Mouse (Mus musculus): ENCODE measurements around the gene Gm20696. TPM values are rescaled to one million over a fixed set of nuclear protein-coding genes. Genes with fewer than 3 reads are reported as not detected.

The Gm20696 gene
- polyA plus RNA-seq, 1 experiment from 2014 or later, result 2.3 TPM

DNA sequence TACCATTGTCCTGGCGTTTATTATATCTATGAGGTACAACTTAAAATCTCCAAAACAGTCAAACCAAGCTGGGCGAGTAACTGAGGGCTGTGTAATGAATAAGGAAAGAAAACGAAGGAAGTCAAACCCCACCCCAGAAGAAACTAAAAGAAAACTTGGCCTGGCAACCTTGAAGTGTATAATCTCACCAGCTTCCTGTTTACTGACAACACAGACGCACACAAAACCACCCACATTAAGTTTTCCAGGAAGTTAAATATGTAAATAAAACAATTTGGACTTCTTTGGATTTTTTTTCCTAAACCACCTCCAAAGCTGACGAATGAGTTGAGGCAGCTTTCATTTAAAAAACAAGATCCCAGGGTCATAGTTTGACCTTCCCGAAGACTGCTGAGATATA lies 125.9 kb downstream of the Gm20696 start:
- no peak for ATAC-seq (replicated peaks; ENCODE audit: extremely low read depth, insufficient read depth, low FRiP score)
- no peak overlapping the region for H3K4me3 ChIP-seq (ENCODE audit: low read length)
- no peak overlapping the region for H3K4me2 ChIP-seq (ENCODE audit: low read depth, low read length)
- WGBS, result 66% methylated on average over 6 of the region's 6 CpGs
- H3K27ac ChIP-seq (ENCODE audit: low read length), result no peak overlapping the region
- H3K27me3 ChIP-seq (ENCODE audit: control insufficient read depth, insufficient read depth, low read length), result no peaks in the 10 kb centered on the region
- no peaks in the 10 kb centered on the region for H3K4me1 ChIP-seq (ENCODE audit: control insufficient read depth, insufficient read depth, low read length)
- H3K9ac ChIP-seq (ENCODE audit: low read length), result no peak overlapping the region
- no peaks in the 10 kb centered on the region for H3K36me3 ChIP-seq (ENCODE audit: control insufficient read depth, insufficient read depth)
- H3K9me3 ChIP-seq (replicated peaks; ENCODE audit: control insufficient read depth, low read length), result no peaks in the 10 kb centered on the region

DNA sequence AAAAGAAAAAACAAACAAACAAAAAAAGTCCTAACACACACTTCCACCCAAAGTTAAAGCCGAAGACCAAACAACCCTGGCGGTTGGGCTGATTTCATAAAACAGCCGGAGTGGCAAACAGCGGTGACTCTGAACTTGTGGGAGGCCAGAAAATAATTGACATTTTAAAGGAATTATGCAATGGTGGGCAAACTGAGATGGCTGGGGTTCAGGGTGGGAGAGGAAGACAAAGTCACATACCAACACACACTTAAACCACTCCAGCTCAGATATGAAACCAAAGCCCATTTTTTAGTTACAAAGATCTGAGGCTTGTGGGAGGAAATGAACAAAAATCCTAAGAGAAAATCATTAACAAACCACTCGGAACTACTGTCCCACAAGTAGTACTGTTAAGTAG lies 126.5 kb downstream of the Gm20696 start:
- Histone ChIP-seq H3K9ac (ENCODE audit: low read length) (no peak overlapping the region), H3K27ac (ENCODE audit: low read length) (no peak overlapping the region), H3K36me3 (ENCODE audit: control insufficient read depth, insufficient read depth) (no peaks in the 10 kb centered on the region), H3K4me3 (ENCODE audit: low read length) (no peak overlapping the region), H3K4me1 (ENCODE audit: control insufficient read depth, insufficient read depth, low read length) (no peaks in the 10 kb centered on the region), H3K9me3 (replicated peaks; ENCODE audit: control insufficient read depth, low read length) (no peaks in the 10 kb centered on the region), H3K27me3 (ENCODE audit: control insufficient read depth, insufficient read depth, low read length) (no peaks in the 10 kb centered on the region), H3K4me2 (ENCODE audit: low read depth, low read length) (no peak overlapping the region)
- 80% methylated on average over 5 of the region's 5 CpGs for WGBS
- ATAC-seq (replicated peaks; ENCODE audit: extremely low read depth, insufficient read depth, low FRiP score), result no peak

GRCm38 (mm10) chr6:99538194-99538941 lies 128.2 kb downstream of the Gm20696 start:
- H3K9ac ChIP-seq (ENCODE audit: low read length), result no peak overlapping the region

GRCm38 (mm10) chr6:99534211-99534745 lies 132.3 kb downstream of the Gm20696 start:
- no peak for ATAC-seq (replicated peaks; ENCODE audit: extremely low read depth, insufficient read depth, low FRiP score)
- H3K9ac ChIP-seq (ENCODE audit: low read length), result no peak overlapping the region

More at GRCm38 (mm10) chr6:99538194-99538941, 128.2 kb downstream of the Gm20696 start:
- no peak for ATAC-seq (replicated peaks; ENCODE audit: extremely low read depth, insufficient read depth, low FRiP score)
- Histone ChIP-seq H3K27me3 (ENCODE audit: control insufficient read depth, insufficient read depth, low read length) (no peaks in the 10 kb centered on the region), H3K4me2 (ENCODE audit: low read depth, low read length) (no peak overlapping the region), H3K36me3 (ENCODE audit: control insufficient read depth, insufficient read depth) (no peaks in the 10 kb centered on the region), H3K4me1 (ENCODE audit: control insufficient read depth, insufficient read depth, low read length) (no peaks in the 10 kb centered on the region), H3K4me3 (ENCODE audit: low read length) (no peak overlapping the region), H3K9me3 (replicated peaks; ENCODE audit: control insufficient read depth, low read length) (no peaks in the 10 kb centered on the region), H3K27ac (ENCODE audit: low read length) (no peak overlapping the region)
- 75% methylated on average over 17 of the region's 17 CpGs for WGBS

DNA sequence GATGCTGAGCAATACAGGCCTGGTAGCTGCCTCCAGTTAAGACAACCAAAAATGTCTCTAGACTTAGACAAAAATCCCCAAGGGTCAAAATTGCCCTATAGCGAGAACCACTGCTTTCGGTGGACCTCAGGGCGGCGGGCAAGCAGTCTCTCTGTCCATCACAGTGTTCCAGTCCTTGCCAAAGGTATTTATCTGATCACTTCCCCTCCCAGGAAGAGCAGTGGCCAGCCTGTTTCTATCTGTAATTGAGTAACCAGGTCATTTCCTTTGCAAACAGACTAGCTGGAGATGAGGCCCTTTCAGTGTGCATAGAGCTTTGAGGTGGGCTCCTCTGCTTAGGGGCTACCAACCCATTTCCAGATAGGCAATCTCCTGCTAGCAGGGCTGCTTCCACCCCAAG lies 134.1 kb downstream of the Gm20696 start:
- WGBS, result 79% methylated on average over 4 of the region's 4 CpGs
- no peaks in the 10 kb centered on the region for H3K27me3 ChIP-seq (ENCODE audit: control insufficient read depth, insufficient read depth, low read length)
- ATAC-seq (replicated peaks; ENCODE audit: extremely low read depth, insufficient read depth, low FRiP score), result no peak
- H3K9me3 ChIP-seq (replicated peaks; ENCODE audit: control insufficient read depth, low read length), result peaks cover under 1% of the 10 kb centered on the region; the same call in 1 of the 2 replicates
- no peak overlapping the region for H3K4me2 ChIP-seq (ENCODE audit: low read depth, low read length)
- no peaks in the 10 kb centered on the region for H3K4me1 ChIP-seq (ENCODE audit: control insufficient read depth, insufficient read depth, low read length)
- no peak overlapping the region for H3K9ac ChIP-seq (ENCODE audit: low read length)
- H3K36me3 ChIP-seq (ENCODE audit: control insufficient read depth, insufficient read depth), result no peaks in the 10 kb centered on the region
- no peak overlapping the region for H3K4me3 ChIP-seq (ENCODE audit: low read length)
- H3K27ac ChIP-seq (ENCODE audit: low read length), result no peak overlapping the region

More at GRCm38 (mm10) chr6:99534211-99534745, 132.3 kb downstream of the Gm20696 start:
- Histone ChIP-seq H3K4me3 (ENCODE audit: low read length) (no peak overlapping the region), H3K36me3 (ENCODE audit: control insufficient read depth, insufficient read depth) (no peaks in the 10 kb centered on the region), H3K9me3 (replicated peaks; ENCODE audit: control insufficient read depth, low read length) (no peaks in the 10 kb centered on the region), H3K27me3 (ENCODE audit: control insufficient read depth, insufficient read depth, low read length) (no peaks in the 10 kb centered on the region), H3K27ac (ENCODE audit: low read length) (no peak overlapping the region), H3K4me2 (ENCODE audit: low read depth, low read length) (no peak overlapping the region), H3K4me1 (ENCODE audit: control insufficient read depth, insufficient read depth, low read length) (no peaks in the 10 kb centered on the region)
- 61% methylated on average over 5 of the region's 5 CpGs for WGBS

DNA sequence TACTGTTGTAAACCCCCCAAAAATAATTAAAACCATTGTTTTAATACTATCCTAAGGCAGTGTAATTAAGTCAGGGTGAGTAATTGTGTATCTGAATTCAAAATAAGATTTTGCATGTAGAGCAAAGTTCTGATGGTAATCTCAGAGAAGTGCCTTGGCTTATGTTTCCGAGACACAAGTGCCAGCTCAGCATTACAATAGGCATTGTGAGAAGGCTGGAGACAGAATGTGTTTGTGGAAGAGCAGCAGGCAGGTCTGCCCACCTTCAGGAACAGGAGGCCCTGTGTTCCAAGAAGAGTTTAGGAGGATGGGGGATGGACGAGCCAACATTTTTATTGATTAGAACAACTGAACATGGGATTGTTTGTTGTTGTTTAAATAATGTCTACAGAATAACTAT lies 137.6 kb downstream of the Gm20696 start:
- Histone ChIP-seq H3K4me1 (ENCODE audit: control insufficient read depth, insufficient read depth, low read length) (peaks cover 2% of the 10 kb centered on the region; the same call in 1 of the 2 replicates), H3K9ac (ENCODE audit: low read length) (no peak overlapping the region), H3K4me3 (ENCODE audit: low read length) (no peak overlapping the region), H3K36me3 (ENCODE audit: control insufficient read depth, insufficient read depth) (peaks cover 6% of the 10 kb centered on the region; the same call in 1 of the 2 replicates), H3K27ac (ENCODE audit: low read length) (no peak overlapping the region), H3K4me2 (ENCODE audit: low read depth, low read length) (no peak overlapping the region), H3K27me3 (ENCODE audit: control insufficient read depth, insufficient read depth, low read length) (no peaks in the 10 kb centered on the region), H3K9me3 (replicated peaks; ENCODE audit: control insufficient read depth, low read length) (peaks cover 6% of the 10 kb centered on the region)
- no peak for ATAC-seq (replicated peaks; ENCODE audit: extremely low read depth, insufficient read depth, low FRiP score)
- WGBS, result 57% methylated on average over 2 of the region's 2 CpGs

DNA sequence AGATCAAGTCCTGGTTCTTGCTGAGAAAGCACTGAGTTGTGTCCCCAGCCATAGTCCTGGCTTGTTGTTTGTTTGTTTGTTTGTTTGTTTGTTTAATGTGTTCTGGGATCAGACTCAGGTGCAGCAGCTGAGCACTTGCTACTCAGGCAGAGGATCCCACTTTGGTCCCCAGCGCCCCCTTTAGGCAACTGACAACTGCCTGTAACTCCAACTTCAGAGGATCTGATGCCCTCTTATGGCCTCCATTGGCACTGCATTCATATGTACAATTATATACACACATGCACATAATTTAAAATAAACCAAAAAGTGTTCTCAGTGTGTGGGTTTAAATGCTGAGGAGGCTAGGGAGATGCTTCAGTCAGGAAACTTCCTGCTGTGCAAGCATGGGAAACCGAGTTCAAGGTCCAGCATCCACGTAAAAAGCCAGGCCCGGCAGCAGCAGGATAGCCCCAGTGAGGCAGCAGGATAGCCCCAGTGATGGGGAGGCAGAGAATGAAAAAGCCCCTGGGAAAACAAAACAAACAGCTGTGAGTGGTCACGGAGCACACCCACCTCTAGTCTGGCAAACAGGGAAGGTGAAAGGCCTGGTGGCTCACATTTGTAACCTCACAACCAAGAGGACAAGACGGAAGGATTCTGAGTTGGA lies 139.0 kb downstream of the Gm20696 start:
- H3K9me3 ChIP-seq (replicated peaks; ENCODE audit: control insufficient read depth, low read length), result peaks cover 6% of the 10 kb centered on the region
- no peak overlapping the region for H3K27ac ChIP-seq (ENCODE audit: low read length)
- H3K4me3 ChIP-seq (ENCODE audit: low read length), result no peak overlapping the region
- H3K36me3 ChIP-seq (ENCODE audit: control insufficient read depth, insufficient read depth), result peaks cover 6% of the 10 kb centered on the region; the same call in 1 of the 2 replicates
- H3K4me1 ChIP-seq (ENCODE audit: control insufficient read depth, insufficient read depth, low read length), result peaks cover 3% of the 10 kb centered on the region; the same call in 1 of the 2 replicates
- no peak for ATAC-seq (replicated peaks; ENCODE audit: extremely low read depth, insufficient read depth, low FRiP score)
- WGBS, result 95% methylated on average over 6 of the region's 6 CpGs
- no peak overlapping the region for H3K4me2 ChIP-seq (ENCODE audit: low read depth, low read length)
- H3K27me3 ChIP-seq (ENCODE audit: control insufficient read depth, insufficient read depth, low read length), result no peaks in the 10 kb centered on the region
- no peak overlapping the region for H3K9ac ChIP-seq (ENCODE audit: low read length)

DNA sequence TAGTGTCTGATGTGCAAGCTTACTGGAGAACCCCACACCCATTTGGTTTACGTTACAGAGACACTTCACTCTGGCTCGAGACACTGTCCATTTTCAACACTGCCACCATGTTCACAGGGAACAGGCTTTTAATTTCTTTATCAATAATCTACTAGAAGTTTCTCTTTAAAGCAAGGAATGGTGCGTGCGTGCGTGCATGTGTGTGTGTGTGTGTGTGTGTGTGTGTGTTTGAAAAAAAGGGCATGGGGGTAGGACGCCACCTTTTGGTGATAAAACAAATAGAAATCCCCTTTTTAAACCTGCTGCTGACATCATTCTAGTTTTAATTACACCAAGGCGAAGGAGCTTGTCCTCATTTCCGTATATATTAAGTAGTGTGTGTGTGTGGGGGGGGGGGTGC lies 141.2 kb downstream of the Gm20696 start:
- WGBS, result 58% methylated on average over 8 of the region's 8 CpGs

More for the DNA sequence above, 141.2 kb downstream of the Gm20696 start:
- Histone ChIP-seq H3K4me1 (ENCODE audit: control insufficient read depth, insufficient read depth, low read length) (peaks cover 3% of the 10 kb centered on the region; the same call in 1 of the 2 replicates), H3K36me3 (ENCODE audit: control insufficient read depth, insufficient read depth) (peaks cover 6% of the 10 kb centered on the region; the same call in 1 of the 2 replicates), H3K9ac (ENCODE audit: low read length) (no peak overlapping the region), H3K27ac (ENCODE audit: low read length) (no peak overlapping the region), H3K4me3 (ENCODE audit: low read length) (no peak overlapping the region), H3K4me2 (ENCODE audit: low read depth, low read length) (no peak overlapping the region), H3K27me3 (ENCODE audit: control insufficient read depth, insufficient read depth, low read length) (no peaks in the 10 kb centered on the region), H3K9me3 (replicated peaks; ENCODE audit: control insufficient read depth, low read length) (peaks cover 6% of the 10 kb centered on the region)
- no peak for ATAC-seq (replicated peaks; ENCODE audit: extremely low read depth, insufficient read depth, low FRiP score)

Measured in heart, embryonic 16.5 days (tissue).